Mouse (Mus musculus) spleen, adult 2 months (tissue): Measurements from ENCODE around the gene Cyfip2. TPM values are rescaled to one million over a fixed set of nuclear protein-coding genes. Genes with fewer than 3 reads are reported as not detected.

Experiments
- DNase-seq, 2 experiments: peaks; one replicate each; pipeline versions ENCODE4 v3.0.0 to v3.0.0-alpha.2; 2012 to 2021; ENCODE audit warnings: low spot score in 2 of 2, low read depth in 1 of 2
- H3K27ac ChIP-seq: fragments of 200-500 bp; 2 replicates; pipeline ENCODE4 v1.5.1; 2012; ENCODE audit warnings: low read length, inconsistent platforms; ENCODE audit not compliant: insufficient read depth
- H3K27me3 ChIP-seq: fragments of 200-500 bp; 2 replicates; pipeline ENCODE4 v1.6.1; 2012; ENCODE audit warnings: mild to moderate bottlenecking, moderate library complexity, low read length, inconsistent platforms; ENCODE audit not compliant: control insufficient read depth, insufficient read depth
- H3K36me3 ChIP-seq: fragments of 200-500 bp; 2 replicates; pipeline ENCODE4 v1.6.1; 2012; ENCODE audit warnings: mild to moderate bottlenecking, low read length, inconsistent platforms; ENCODE audit not compliant: control insufficient read depth, insufficient read depth
- H3K4me1 ChIP-seq: fragments of 200-500 bp; 2 replicates; pipeline ENCODE4 v1.6.1; 2011; ENCODE audit warnings: inconsistent platforms; ENCODE audit not compliant: control insufficient read depth, insufficient read depth, insufficient read length
- H3K4me3 ChIP-seq: fragments of 200-500 bp; 2 replicates; pipeline ENCODE4 v1.5.1; 2011; ENCODE audit warnings: mild to moderate bottlenecking, inconsistent platforms; ENCODE audit not compliant: insufficient read depth, insufficient read length; ENCODE audit errors: extremely low read depth
- CTCF ChIP-seq: fragments of 200-500 bp; IDR thresholded peaks from 2 replicates; pipeline ENCODE4 v1.5.1; 2011; ENCODE audit warnings: mild to moderate bottlenecking, inconsistent platforms; ENCODE audit not compliant: insufficient read depth, insufficient read length, insufficient replicate concordance; ENCODE audit errors: extremely low read depth
- POLR2A ChIP-seq: fragments of 200-500 bp; IDR thresholded peaks from 2 replicates; pipeline ENCODE4 v1.6.1; 2011; ENCODE audit warnings: low read depth, low read length, inconsistent platforms
- WGBS: fragments of 180-500 bp; shearing (Covaris S2); methylation state at CpG from one replicate; pipeline ENCODE4 v1.1.7; 2018; 5-methylcytosine and 5-hydroxymethylcytosine counted together
- polyA plus RNA-seq: library from polyadenylated mRNA; depleted of rRNA; stranded (reverse); fragments of >200 nt; gene quantifications from 2 replicates; pipeline ENCODE4 v1.2.3, GENCODE M21; 2012

Cyfip2 gene
- polyA plus RNA-seq, 1 experiment, result 41.4 TPM

- Histone ChIP-seq H3K36me3 (peaks cover 34% of the 10 kb centered on the region), H3K4me1 (no peaks in the 10 kb centered on the region), H3K4me3 (no peak overlapping the region), H3K27me3 (no peaks in the 10 kb centered on the region), H3K27ac (no peak overlapping the region)
- no peak for DNase-seq
- WGBS, result 91% methylated on average over 4 of the region's 4 CpGs
- TF ChIP-seq POLR2A, result no peak
- no peak for TF ChIP-seq CTCF
Measured at GRCm38 (mm10) chr11:46233966-46234365, 78.7 kb downstream of the Cyfip2 start.

- H3K27me3 ChIP-seq, result no peaks in the 10 kb centered on the region
- TF ChIP-seq CTCF (no peak), POLR2A (no peak)
- H3K36me3 ChIP-seq, result peaks cover 31% of the 10 kb centered on the region
- H3K4me3 ChIP-seq, result no peak overlapping the region
- DNase-seq, result no peak
- 96% methylated on average over 4 of the region's 4 CpGs for WGBS
- H3K27ac ChIP-seq, result no peak overlapping the region
- no peaks in the 10 kb centered on the region for H3K4me1 ChIP-seq
Measured at GRCm38 (mm10) chr11:46232803-46233202, 79.9 kb downstream of the Cyfip2 start.

- Histone ChIP-seq H3K27me3 (no peaks in the 10 kb centered on the region), H3K36me3 (peaks cover 17% of the 10 kb centered on the region), H3K4me3 (no peak overlapping the region), H3K27ac (no peak overlapping the region), H3K4me1 (no peaks in the 10 kb centered on the region)
- DNase-seq, result no peak
- 89% methylated on average over 6 of the region's 6 CpGs for WGBS
- no peak for TF ChIP-seq CTCF
- TF ChIP-seq POLR2A, result no peak
Measured at GRCm38 (mm10) chr11:46230184-46230583, 82.5 kb downstream of the Cyfip2 start.

- Histone ChIP-seq H3K27ac (no peak overlapping the region), H3K36me3 (peaks cover 26% of the 10 kb centered on the region), H3K4me3 (no peak overlapping the region), H3K27me3 (no peaks in the 10 kb centered on the region), H3K4me1 (no peaks in the 10 kb centered on the region)
- TF ChIP-seq CTCF, result no peak
- no peak for TF ChIP-seq POLR2A
- WGBS, result 97% methylated on average over 5 of the region's 5 CpGs
- DNase-seq, result no peak
Measured at GRCm38 (mm10) chr11:46225345-46225744, 87.3 kb downstream of the Cyfip2 start.

- WGBS, result 90% methylated on average over 2 of the region's 2 CpGs
- Histone ChIP-seq H3K27me3 (no peaks in the 10 kb centered on the region), H3K4me3 (no peak overlapping the region), H3K27ac (no peak overlapping the region), H3K4me1 (no peaks in the 10 kb centered on the region), H3K36me3 (peaks cover 31% of the 10 kb centered on the region)
- no peak for TF ChIP-seq CTCF
- no peak for TF ChIP-seq POLR2A
- no peak for DNase-seq
Measured at GRCm38 (mm10) chr11:46223575-46223974, 89.1 kb downstream of the Cyfip2 start.

GRCm38 (mm10) chr11:46220211-46220610 lies 92.4 kb downstream of the Cyfip2 start:
- Histone ChIP-seq H3K4me3 (no peak overlapping the region), H3K4me1 (no peaks in the 10 kb centered on the region), H3K27me3 (no peaks in the 10 kb centered on the region), H3K27ac (no peak overlapping the region), H3K36me3 (peaks cover 36% of the 10 kb centered on the region)
- DNase-seq, result no peak
- 92% methylated on average over 2 of the region's 2 CpGs for WGBS
- TF ChIP-seq CTCF, result no peak
- TF ChIP-seq POLR2A, result no peak

GRCm38 (mm10) chr11:46219380-46219779 lies 93.3 kb downstream of the Cyfip2 start:
- no peak for TF ChIP-seq CTCF
- TF ChIP-seq POLR2A, result no peak

GRCm38 (mm10) chr11:46218584-46218983 lies 94.1 kb downstream of the Cyfip2 start:
- 75% methylated on average over 5 of the region's 5 CpGs for WGBS
- Histone ChIP-seq H3K36me3 (peaks cover 37% of the 10 kb centered on the region), H3K4me1 (no peaks in the 10 kb centered on the region), H3K27ac (no peak overlapping the region), H3K4me3 (no peak overlapping the region), H3K27me3 (no peaks in the 10 kb centered on the region)
- no peak for TF ChIP-seq POLR2A
- TF ChIP-seq CTCF, result no peak
- no peak for DNase-seq

More at GRCm38 (mm10) chr11:46219380-46219779, 93.3 kb downstream of the Cyfip2 start:
- Histone ChIP-seq H3K4me3 (no peak overlapping the region), H3K27ac (no peak overlapping the region), H3K36me3 (peaks cover 36% of the 10 kb centered on the region), H3K4me1 (no peaks in the 10 kb centered on the region), H3K27me3 (no peaks in the 10 kb centered on the region)
- WGBS, result 95% methylated on average over 9 of the region's 9 CpGs
- no peak for DNase-seq
